Mouse (Mus musculus): ENCODE results near the gene Gas6.

- TF ChIP-seq CTCF (IDR thresholded peaks at IDR 0.05) (no peak), EP300 (IDR thresholded peaks at IDR 0.05) (no peak)
Observed at GRCm38 (mm10) chr8:13461085-13461765, 33.1 kb downstream of the Gas6 start.
